Mouse (Mus musculus) bone marrow macrophage, adult 2 months (primary cell): ENCODE data around the gene Hephl1. TPM values are rescaled to one million over a fixed set of nuclear protein-coding genes. Genes with fewer than 3 reads are reported as not detected.

Experiments
- H3K27ac ChIP-seq: 2 replicates; pipeline ENCODE4 v1.5.1; 2012; ENCODE audit warnings: low read depth, low read length; ENCODE audit not compliant: insufficient read depth
- H3K4me1 ChIP-seq: 2 replicates; pipeline ENCODE4 v1.6.1; 2012; ENCODE audit warnings: low read length; ENCODE audit not compliant: control insufficient read depth, insufficient read depth
- H3K4me3 ChIP-seq: 2 replicates; pipeline ENCODE4 v1.5.1; 2012; ENCODE audit warnings: mild to moderate bottlenecking, low read length, moderate library complexity; ENCODE audit not compliant: insufficient read depth
- CTCF ChIP-seq: IDR thresholded peaks from 2 replicates; pipeline ENCODE4 v1.5.1; 2012; ENCODE audit warnings: low read depth, mild to moderate bottlenecking, low read length, moderate library complexity
- POLR2A ChIP-seq: IDR thresholded peaks from 2 replicates; pipeline ENCODE4 v1.6.1; 2012; ENCODE audit warnings: mild to moderate bottlenecking, low read depth, low read length, borderline replicate concordance
- polyA plus RNA-seq: library from polyadenylated mRNA; stranded (reverse); fragments of >200 nt; gene quantifications from 2 replicates; pipeline ENCODE4 v1.2.4, GENCODE M21; 2012; ENCODE audit not compliant: missing spikeins, insufficient read depth, insufficient read length

Gene Hephl1
- polyA plus RNA-seq, 1 experiment, result not detected

DNA sequence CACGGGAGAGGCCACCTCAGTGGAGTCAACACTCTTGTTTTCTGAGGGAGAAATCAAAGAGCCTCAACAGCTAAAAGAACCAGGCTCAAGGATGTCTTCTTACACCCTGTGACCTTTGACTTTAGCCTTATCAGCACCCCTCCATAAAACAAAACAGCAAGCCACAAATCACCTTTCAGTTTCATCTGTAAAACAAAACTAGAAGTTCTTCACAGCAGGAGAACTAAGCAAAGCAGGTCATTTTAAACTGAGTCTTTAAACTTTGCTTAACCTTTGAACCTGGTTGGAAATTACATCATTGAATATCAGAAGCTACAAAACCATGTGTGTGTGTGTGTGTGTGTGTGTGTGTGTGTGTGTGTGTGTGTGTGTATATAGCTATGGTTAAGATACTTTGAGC is 47.7 kb downstream of the Hephl1 start:
- peaks cover 8% of the 10 kb centered on the region for H3K4me1 ChIP-seq
- no peak for TF ChIP-seq CTCF
- TF ChIP-seq POLR2A, result no peak
- no peak overlapping the region for H3K4me3 ChIP-seq
- H3K27ac ChIP-seq, result no peak overlapping the region

DNA sequence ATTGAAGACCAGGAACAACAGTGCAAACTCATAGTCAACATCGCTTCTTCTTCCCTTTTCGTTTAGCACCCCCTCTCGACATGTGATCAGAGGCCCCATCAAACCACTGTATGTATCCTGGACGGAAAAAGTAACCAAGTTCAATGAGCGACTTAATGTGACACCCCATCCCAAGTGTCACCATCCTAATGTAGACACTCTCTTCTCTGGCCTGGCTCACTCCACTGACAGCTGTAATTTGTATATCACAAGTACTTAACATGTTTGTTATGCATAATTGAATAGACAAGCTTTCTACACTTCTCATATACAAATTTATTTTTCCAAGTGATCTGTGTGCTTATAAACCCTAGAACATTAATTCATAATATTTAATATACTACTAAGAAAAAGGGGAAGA is 51.1 kb downstream of the Hephl1 start:
- H3K4me3 ChIP-seq, result no peak overlapping the region
- TF ChIP-seq CTCF, result no peak
- TF ChIP-seq POLR2A, result no peak
- H3K4me1 ChIP-seq, result peaks cover 5% of the 10 kb centered on the region; the same call in 1 of the 2 replicates
- no peak overlapping the region for H3K27ac ChIP-seq

DNA sequence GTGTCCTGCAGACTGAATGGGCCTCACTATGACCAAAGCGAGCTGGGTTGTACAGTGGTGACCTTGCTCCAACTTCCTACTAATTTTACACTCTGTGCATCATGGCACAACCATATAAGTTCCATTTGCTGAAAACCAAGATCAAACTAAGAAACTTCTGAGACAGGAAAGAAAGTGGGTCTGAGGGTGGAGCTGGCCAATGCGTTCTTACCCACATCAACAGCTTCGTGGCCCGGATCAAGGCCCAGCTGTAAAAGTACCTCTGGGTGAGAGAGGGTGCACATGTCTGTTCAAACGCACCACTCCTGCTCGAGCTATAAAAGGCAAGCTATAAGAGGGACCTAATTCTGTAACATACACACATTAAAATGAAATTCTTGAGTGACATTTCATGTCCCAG is 51.9 kb downstream of the Hephl1 start:
- H3K27ac ChIP-seq, result no peak overlapping the region
- peaks cover 5% of the 10 kb centered on the region; the same call in 1 of the 2 replicates for H3K4me1 ChIP-seq
- TF ChIP-seq POLR2A (no peak), CTCF (no peak)
- H3K4me3 ChIP-seq, result no peak overlapping the region

DNA sequence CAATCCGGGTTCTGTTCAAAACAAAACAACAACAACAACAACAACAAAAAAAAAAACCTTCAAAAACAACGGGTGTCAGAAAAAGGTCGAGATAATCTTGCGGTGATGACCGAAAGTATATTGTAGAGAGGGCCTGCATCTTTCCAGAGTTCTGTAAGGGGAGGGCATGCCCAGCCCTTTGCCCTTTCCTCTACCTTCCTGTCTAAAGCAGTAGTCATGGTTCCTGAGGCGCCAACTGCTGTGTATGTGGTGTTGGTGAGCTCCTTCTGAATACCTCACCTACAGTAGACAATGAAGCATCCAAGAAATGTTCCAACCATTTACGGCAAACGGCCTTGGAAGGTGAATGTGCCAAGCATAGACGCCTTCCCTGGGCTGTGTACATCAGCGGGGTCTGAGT is 66.2 kb downstream of the Hephl1 start:
- TF ChIP-seq CTCF, result no peak
- no peak for TF ChIP-seq POLR2A
- H3K4me1 ChIP-seq, result peaks cover 7% of the 10 kb centered on the region
- peak overlapping the region; percentile 30 for H3K27ac ChIP-seq
- peak overlapping the region; percentile 75 for H3K4me3 ChIP-seq

DNA sequence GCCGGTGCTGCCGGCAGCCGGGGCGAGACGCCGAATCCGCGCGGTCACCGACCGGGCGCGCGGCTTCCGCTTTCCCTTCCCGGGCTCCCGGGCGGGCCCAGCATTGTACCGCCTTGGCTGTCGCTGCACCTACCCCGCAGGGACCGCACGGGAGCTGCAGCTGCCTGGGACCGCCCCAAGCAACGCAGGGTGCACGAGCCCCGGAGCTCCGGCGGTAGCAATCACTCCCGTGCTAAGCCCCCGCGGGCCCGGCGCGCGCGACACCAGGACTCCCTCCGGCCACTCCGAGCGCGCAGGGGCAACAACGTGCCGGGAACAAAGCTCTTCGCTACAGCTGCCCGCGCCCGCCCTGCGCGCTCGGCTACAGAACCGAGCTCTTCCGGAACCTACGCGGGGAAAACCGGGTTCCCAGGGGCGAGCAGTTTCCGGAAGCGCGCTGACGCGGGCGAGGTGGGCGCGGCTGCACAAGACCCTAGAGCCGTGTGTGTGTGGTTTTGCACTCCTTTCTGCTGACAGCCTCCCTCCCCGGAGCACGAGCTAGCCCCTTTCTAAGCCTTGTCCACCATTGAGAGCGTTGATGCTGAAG is 66.7 kb downstream of the Hephl1 start, which contains the start of gene Panx1:
TSS of gene Panx1 (minus strand) at position 395 of the 586 bp plus-strand sequence.
- H3K4me3 ChIP-seq, result peak within 1 kb of the TSS; percentile 75
- H3K27ac ChIP-seq, result peak within 1 kb of the TSS; percentile 58

DNA sequence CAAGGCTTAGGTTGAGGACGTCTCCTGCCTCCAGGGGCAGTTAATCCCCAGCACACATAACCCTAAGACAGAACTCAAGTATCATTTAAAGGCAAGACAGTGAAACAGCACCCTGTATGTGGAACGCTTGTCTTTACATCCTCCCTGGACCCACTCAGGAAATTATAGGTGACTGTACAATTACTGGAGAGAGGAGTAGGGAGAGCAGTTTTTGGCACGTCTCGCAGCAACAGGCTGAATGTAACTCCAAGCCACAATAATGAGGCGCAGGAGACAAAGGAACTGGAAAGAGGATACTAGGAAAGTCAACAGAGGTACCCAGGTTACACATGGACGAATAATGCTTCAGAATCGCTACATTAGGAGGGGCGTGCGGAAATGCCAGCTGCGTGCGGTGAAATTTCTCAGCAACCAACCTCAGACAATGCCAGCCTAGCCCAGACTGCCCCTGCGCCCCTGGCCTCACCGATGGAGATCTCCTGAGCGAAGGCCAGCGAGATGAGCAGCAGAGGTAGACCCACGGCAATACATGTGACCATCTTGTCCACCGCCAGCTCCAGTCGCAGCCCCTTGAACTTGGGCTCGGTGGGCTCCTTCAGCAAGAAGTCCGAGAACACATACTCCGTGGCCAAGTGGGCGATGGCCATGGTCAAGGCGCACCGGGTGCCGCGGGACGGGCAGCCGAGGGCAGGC is 67.4 kb downstream of the Hephl1 start:
- Histone ChIP-seq H3K4me3 (peak overlapping the region; percentile 75), H3K27ac (peak overlapping the region; percentile 58; the same call in 1 of the 2 replicates), H3K4me1 (peaks cover 7% of the 10 kb centered on the region)
- TF ChIP-seq POLR2A (no peak), CTCF (no peak)

More for the DNA sequence above, 66.7 kb downstream of the Hephl1 start, which contains the start of gene Panx1:
- H3K4me1 ChIP-seq, result peaks cover 7% of the 10 kb centered on the region
- TF ChIP-seq POLR2A, result no peak; the same call in 1 of the 2 replicates

DNA sequence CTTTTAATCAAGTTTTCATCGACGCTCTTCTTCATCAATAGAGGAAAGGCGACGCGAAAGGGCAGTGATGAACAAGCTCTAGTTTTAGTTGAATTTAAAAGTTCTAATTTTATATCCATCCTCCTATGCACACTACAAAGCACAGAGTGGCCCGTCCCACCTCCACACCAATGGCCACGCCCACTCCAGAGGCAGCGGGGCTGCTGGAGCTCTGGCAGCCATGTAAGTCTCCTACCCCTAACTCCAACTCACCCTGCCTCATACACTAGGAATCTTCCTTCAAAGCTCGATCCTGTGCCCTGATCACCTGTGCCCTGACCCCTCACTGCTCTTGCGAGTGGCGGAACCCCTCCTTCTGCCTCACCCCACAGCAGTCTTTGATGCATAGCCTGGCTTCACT is 70.4 kb downstream of the Hephl1 start:
- TF ChIP-seq CTCF, result no peak
- no peak for TF ChIP-seq POLR2A
- no peak overlapping the region for H3K4me3 ChIP-seq
- no peak overlapping the region for H3K27ac ChIP-seq
- peaks cover 17% of the 10 kb centered on the region for H3K4me1 ChIP-seq

DNA sequence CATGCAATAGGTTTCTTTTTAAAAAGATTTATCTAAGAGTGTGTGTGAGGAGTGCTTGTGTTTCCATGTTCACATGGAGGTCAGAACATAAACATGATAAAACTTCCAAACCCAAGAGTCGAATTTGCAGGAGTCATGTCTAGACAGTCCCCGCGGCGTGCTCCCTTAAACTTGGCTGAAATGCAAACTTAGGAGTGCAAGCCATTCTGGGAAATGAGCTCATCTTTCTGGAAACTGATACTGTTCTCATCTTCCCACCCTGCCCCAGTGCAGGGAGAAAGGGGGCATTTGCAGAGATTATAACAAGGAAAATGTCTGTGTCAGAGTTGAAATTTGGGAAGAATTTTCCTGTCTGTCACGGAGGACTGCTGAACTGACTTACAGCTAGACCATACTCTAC is 72.1 kb downstream of the Hephl1 start:
- peaks cover 18% of the 10 kb centered on the region for H3K4me1 ChIP-seq
- no peak overlapping the region for H3K4me3 ChIP-seq
- no peak overlapping the region for H3K27ac ChIP-seq
- TF ChIP-seq POLR2A, result no peak

DNA sequence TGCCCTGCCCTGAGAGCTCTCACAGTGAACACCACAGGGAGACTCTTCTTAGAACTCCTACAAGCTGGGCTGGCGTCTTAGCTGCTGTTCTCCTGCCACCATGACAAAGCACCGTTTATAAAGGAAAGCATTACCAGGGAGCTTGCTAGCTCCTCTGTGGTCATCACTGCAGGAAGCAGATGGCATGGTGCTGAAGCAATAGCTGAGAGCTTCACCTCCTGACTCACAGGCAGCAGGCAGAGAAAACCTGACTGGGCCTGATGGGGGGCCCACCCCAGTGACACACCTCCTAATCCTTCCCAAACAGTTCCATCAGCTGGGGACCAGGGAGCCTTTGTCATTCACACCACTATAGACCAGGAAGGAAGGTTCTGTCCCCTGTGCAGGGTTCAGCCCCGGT is 74.2 kb downstream of the Hephl1 start:
- Histone ChIP-seq H3K27ac (peak overlapping the region; percentile 55), H3K4me1 (peaks cover 38% of the 10 kb centered on the region), H3K4me3 (no peak overlapping the region)
- TF ChIP-seq POLR2A (no peak), CTCF (no peak)

DNA sequence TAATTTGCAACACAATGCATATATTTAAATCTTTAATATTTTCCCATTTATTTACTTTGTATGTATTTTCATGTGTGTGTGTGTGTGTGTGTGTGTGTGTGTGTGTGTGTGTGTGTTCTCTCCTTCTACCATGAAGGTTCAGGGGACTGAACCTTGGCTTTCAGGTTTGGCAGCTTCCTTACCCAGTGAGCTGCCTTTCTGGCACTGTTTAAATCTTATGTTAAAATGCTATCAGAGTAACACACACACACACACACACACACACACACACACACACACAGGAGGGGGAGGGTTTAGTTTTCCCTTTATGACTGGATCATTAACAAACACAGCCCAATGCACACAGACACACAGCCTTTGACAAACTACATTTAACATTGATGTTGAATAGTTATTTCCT is 74.7 kb downstream of the Hephl1 start:
- Histone ChIP-seq H3K4me3 (no peak overlapping the region), H3K27ac (peak overlapping the region; percentile 55), H3K4me1 (peaks cover 38% of the 10 kb centered on the region)
- TF ChIP-seq POLR2A, result no peak
- no peak for TF ChIP-seq CTCF

DNA sequence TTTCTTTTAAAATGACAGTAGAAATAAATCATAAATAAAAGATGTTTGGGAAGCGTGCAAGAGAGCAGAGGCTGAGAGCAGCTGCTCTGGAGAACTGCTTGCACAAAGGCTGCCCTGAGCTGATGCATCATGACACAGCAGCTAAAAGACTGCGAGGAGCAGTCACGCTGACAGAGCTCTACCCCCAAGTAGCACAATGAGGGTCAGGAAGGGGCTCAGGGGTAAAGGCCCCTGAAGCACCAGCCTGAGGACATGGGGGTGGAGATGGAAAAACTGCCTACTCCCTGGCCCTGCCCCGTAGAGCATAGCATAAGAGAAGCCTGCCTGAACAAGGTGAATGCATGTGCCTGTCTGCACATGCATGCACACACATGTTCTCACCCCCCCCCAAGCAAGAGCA is 75.1 kb downstream of the Hephl1 start:
- Histone ChIP-seq H3K4me3 (no peak overlapping the region), H3K27ac (peak overlapping the region; percentile 55), H3K4me1 (peaks cover 38% of the 10 kb centered on the region)
- TF ChIP-seq POLR2A (no peak), CTCF (no peak)
